Mouse (Mus musculus) stomach, postnatal 0 days (tissue): ENCODE measurements around the gene Acadvl.

ENCODE experiments used
- CTCF ChIP-seq: IDR thresholded peaks from 2 replicates; pipeline ENCODE4 v1.5.1; 2016; ENCODE audit warnings: antibody characterized with exemption, low read depth, mild to moderate bottlenecking, moderate library complexity
- EP300 ChIP-seq: optimal IDR thresholded peaks from 2 replicates; pipeline ENCODE3; 2016; ENCODE audit warnings: antibody characterized with exemption

DNA sequence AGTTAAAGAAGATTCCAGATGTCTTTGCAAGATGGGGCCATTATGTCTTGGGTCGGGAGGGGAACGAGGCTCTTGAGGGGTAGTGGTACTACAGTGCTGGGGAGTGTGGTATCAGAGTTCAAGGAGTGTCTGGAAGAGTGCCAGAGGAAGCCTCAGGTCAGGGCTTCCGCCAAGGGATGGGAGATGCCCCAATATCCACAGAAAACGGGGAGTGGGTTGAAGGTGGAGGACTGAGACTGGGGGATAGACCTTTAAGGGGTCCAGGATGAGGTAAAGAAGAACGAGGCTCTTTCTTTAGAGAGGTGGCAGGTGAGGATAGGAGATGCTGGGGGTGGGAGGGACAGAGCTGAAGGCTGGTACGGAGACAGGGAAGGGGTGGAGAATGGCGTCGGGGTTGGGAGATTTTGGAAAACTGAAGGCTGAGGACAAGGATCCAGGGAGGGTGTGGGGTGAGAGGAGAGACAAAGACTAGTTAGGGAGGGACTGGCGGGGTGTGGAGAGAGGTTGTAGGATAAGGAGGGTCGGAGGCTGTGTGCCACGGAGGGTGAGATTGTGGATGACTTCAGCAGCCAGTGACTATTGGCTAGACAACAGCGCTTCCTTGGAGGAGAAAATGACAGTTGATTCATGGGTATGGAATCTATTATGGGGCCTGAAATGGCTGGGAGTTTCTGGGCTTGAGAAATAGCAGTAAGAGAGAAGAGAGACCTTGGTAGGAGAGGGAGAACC is 13.4 kb upstream of the Acadvl start:
- TF ChIP-seq EP300 (no peak), CTCF (no peak)
